Mouse (Mus musculus) Muller cell, postnatal 12 days (primary cell): ENCODE measurements around the gene Hoxa1.

Experiments
- DNase-seq: peaks from one replicate; pipeline ENCODE4 v3.0.0-alpha.2; 2015; ENCODE audit errors: inconsistent ontology term

Hoxa1 gene

GRCm38 (mm10) chr6:52158276-52159051, at the start of gene Hoxa1:
Gene Hoxa1 (minus strand): TSS chr6:52158317.
- peak; percentile 74 for DNase-seq

- DNase-seq = no peak
Observed at GRCm38 (mm10) chr6:52207684-52207976, 49.5 kb upstream of the Hoxa1 start.

GRCm38 (mm10) chr6:52206882-52207683, 49.0 kb upstream of the Hoxa1 start:
- no peak for DNase-seq

- no peak for DNase-seq
Observed at GRCm38 (mm10) chr6:52205638-52206621, 47.8 kb upstream of the Hoxa1 start.

GRCm38 (mm10) chr6:52205221-52205620, 47.1 kb upstream of the Hoxa1 start:
- no peak for DNase-seq

- DNase-seq = no peak
Observed at GRCm38 (mm10) chr6:52204050-52204752, 46.1 kb upstream of the Hoxa1 start, which contains the start of gene Hoxa5. Gene Hoxa5 (minus strand): TSS chr6:52204587.

GRCm38 (mm10) chr6:52203371-52204049, 45.4 kb upstream of the Hoxa1 start:
- no peak for DNase-seq

- DNase-seq = no peak
Observed at GRCm38 (mm10) chr6:52203121-52203370, 44.9 kb upstream of the Hoxa1 start.

- DNase-seq = no peak
Observed at GRCm38 (mm10) chr6:52202362-52203120, 44.4 kb upstream of the Hoxa1 start.

- DNase-seq = no peak
Observed at GRCm38 (mm10) chr6:52201269-52201668, 43.2 kb upstream of the Hoxa1 start.

- no peak for DNase-seq
Observed at GRCm38 (mm10) chr6:52200751-52201250, 42.7 kb upstream of the Hoxa1 start.

GRCm38 (mm10) chr6:52200073-52200750, 42.1 kb upstream of the Hoxa1 start:
- DNase-seq = no peak

GRCm38 (mm10) chr6:52197271-52197670, 39.2 kb upstream of the Hoxa1 start:
- DNase-seq = no peak

- DNase-seq = no peak
Observed at GRCm38 (mm10) chr6:52196811-52197210, 38.7 kb upstream of the Hoxa1 start.

- DNase-seq = no peak
Observed at GRCm38 (mm10) chr6:52194690-52195089, 36.6 kb upstream of the Hoxa1 start.

GRCm38 (mm10) chr6:52191860-52192550, 33.9 kb upstream of the Hoxa1 start:
- DNase-seq = peak; percentile 62

GRCm38 (mm10) chr6:52190906-52191810, 33.0 kb upstream of the Hoxa1 start, which contains the start of gene Hoxa4:
Gene Hoxa4 (minus strand): TSS chr6:52191753.
- DNase-seq = no peak

GRCm38 (mm10) chr6:52190410-52190809, 32.3 kb upstream of the Hoxa1 start:
- no peak for DNase-seq
